Mouse (Mus musculus) liver, postnatal 0 days (tissue): ENCODE measurements around the gene Cox20.

Experiments
- CTCF ChIP-seq: sonication (generic); IDR thresholded peaks from 2 replicates; pipeline ENCODE4 v1.5.1; 2016; ENCODE audit warnings: antibody characterized with exemption, low read depth
- EP300 ChIP-seq: IDR thresholded peaks from 2 replicates; pipeline ENCODE4 v1.6.1; 2016; ENCODE audit warnings: antibody characterized with exemption, low read depth, mild to moderate bottlenecking

DNA sequence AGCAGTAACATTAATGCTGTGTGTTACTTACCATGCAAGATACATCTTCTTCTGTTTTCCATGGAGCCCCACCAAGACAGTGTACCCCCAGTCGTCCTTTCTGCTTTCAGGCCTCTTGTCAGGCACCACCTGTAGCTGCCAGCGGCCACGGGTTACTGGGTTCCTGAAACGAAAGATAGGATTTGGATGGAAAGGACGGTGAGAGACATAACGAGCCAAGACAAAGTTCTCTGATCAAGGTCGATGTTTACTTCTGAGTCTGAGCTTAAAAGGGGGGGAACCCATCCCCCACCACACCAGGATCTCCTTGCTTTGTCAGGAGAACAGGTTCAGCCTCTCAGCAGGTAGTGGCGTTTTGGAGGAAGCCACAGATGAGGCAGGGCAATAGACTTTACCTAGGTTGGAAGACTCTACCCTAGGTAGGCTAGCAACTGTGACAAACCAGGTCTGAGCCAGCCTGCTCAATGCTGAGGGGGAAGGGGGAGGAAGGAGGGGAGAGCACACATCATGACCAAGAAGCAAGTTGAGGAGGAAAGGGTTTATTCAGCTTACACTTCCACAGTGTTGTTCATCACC lies 31.2 kb upstream of the Cox20 start:
- TF ChIP-seq CTCF (no peak), EP300 (no peak)
